Mouse (Mus musculus): Measurements from ENCODE around the gene Zfp383. TPM values are rescaled to one million over a fixed set of nuclear protein-coding genes. Genes with fewer than 3 reads are reported as not detected.

Zfp383 gene
- polyA plus RNA-seq, 1 experiment from 2014 or later: 7.2 TPM

Small RNAs within 50 kb of the gene (microRNA-seq; reads per million reads assigned to microRNA genes)
- not detected for gene Mir7668

Other genes with a start within 250 kb of the Zfp383 start
- 0.16 and 0.21 TPM in 2 replicates for gene Catsperg2, start 181.2 kb upstream of the Zfp383 start, polyA plus RNA-seq (2015; fragmentation: Nextera tagmentation; extraction: Ambion mirVana)
- gene Zfp84, start 139.7 kb upstream of the Zfp383 start, polyA plus RNA-seq (2015; fragmentation: Nextera tagmentation; extraction: Ambion mirVana): 16.4 and 17.9 TPM in 2 replicates
- gene Zfp30, start 124.2 kb upstream of the Zfp383 start, polyA plus RNA-seq (2015; fragmentation: Nextera tagmentation; extraction: Ambion mirVana): 14.2 and 14.8 TPM in 2 replicates
- 22.1 and 24.8 TPM in 2 replicates for gene Zfp790, start 92.1 kb upstream of the Zfp383 start, polyA plus RNA-seq (2015; fragmentation: Nextera tagmentation; extraction: Ambion mirVana)
- gene Zfp940, start 54.6 kb upstream of the Zfp383 start, polyA plus RNA-seq (2015; fragmentation: Nextera tagmentation; extraction: Ambion mirVana): 11.7 and 13.7 TPM in 2 replicates
- gene Zfp420, start 48.2 kb upstream of the Zfp383 start, polyA plus RNA-seq (2015; fragmentation: Nextera tagmentation; extraction: Ambion mirVana): 13.8 and 14.3 TPM in 2 replicates
- 13.7 and 15.5 TPM in 2 replicates for gene Zfp27, start 1.7 kb upstream of the Zfp383 start, polyA plus RNA-seq (2015; fragmentation: Nextera tagmentation; extraction: Ambion mirVana)
- gene Zfp74, start 45.9 kb downstream of the Zfp383 start, polyA plus RNA-seq (2015; fragmentation: Nextera tagmentation; extraction: Ambion mirVana): 16.6 TPM in 2 replicates
- 5.7 and 6.0 TPM in 2 replicates for gene Zfp568, start 75.7 kb downstream of the Zfp383 start, polyA plus RNA-seq (2015; fragmentation: Nextera tagmentation; extraction: Ambion mirVana)
- gene Zfp14, start 143.2 kb downstream of the Zfp383 start, polyA plus RNA-seq (2015; fragmentation: Nextera tagmentation; extraction: Ambion mirVana): 9.6 and 10.6 TPM in 2 replicates
- 10.3 and 11.8 TPM in 2 replicates for gene Zfp82, start 164.7 kb downstream of the Zfp383 start, polyA plus RNA-seq (2015; fragmentation: Nextera tagmentation; extraction: Ambion mirVana)
- gene Gm26920, start 182.2 kb downstream of the Zfp383 start, polyA plus RNA-seq (2015; fragmentation: Nextera tagmentation; extraction: Ambion mirVana): 1.7 and 3.5 TPM in 2 replicates
- 19.3 and 20.9 TPM in 2 replicates for gene Zfp566, start 182.3 kb downstream of the Zfp383 start, polyA plus RNA-seq (2015; fragmentation: Nextera tagmentation; extraction: Ambion mirVana)
- gene Zfp260, start 186.6 kb downstream of the Zfp383 start, polyA plus RNA-seq (2015; fragmentation: Nextera tagmentation; extraction: Ambion mirVana): 118 and 121 TPM in 2 replicates
- 19.0 and 21.1 TPM in 2 replicates for gene Zfp382, start 213.7 kb downstream of the Zfp383 start, polyA plus RNA-seq (2015; fragmentation: Nextera tagmentation; extraction: Ambion mirVana)